Mouse (Mus musculus): ENCODE measurements around the gene Pop7. TPM values are rescaled to one million over a fixed set of nuclear protein-coding genes. Genes with fewer than 3 reads are reported as not detected.

Gene Pop7
- polyA plus RNA-seq (2015; fragmentation: Nextera tagmentation; extraction: Ambion mirVana), result 46.4 and 48.1 TPM in 2 replicates

GRCm38 (mm10) chr5:137501709-137502666, at the start of gene Pop7:
Pop7 (minus strand) TSS chr5:137502518.
- no peaks in the 10 kb centered on the region for H3K27me3 ChIP-seq (ENCODE audit: control insufficient read depth, insufficient read depth, low read length)
- H3K36me3 ChIP-seq (ENCODE audit: control insufficient read depth, insufficient read depth, low read length), result no peaks in the 10 kb centered on the region
- no peaks in the 10 kb centered on the region for H3K9me3 ChIP-seq (replicated peaks; ENCODE audit: control insufficient read depth, low read length)
- ATAC-seq (ENCODE audit: insufficient read depth, low FRiP score), result peak; percentile 97
- H3K9ac ChIP-seq (ENCODE audit: low read length), result peak within 1 kb of the TSS; percentile 88
- H3K27ac ChIP-seq (ENCODE audit: low read length), result peak within 1 kb of the TSS; percentile 99
- H3K4me3 ChIP-seq (replicated peaks; ENCODE audit: low read length), result peak within 1 kb of the TSS; percentile 86
- 2% methylated on average over 64 of the region's 64 CpGs for WGBS
- peaks cover 15% of the 10 kb centered on the region for H3K4me1 ChIP-seq (ENCODE audit: control insufficient read depth, insufficient read depth, low read length)
- peak within 1 kb of the TSS; percentile 97 for H3K4me2 ChIP-seq (ENCODE audit: low read depth, low read length)

DNA sequence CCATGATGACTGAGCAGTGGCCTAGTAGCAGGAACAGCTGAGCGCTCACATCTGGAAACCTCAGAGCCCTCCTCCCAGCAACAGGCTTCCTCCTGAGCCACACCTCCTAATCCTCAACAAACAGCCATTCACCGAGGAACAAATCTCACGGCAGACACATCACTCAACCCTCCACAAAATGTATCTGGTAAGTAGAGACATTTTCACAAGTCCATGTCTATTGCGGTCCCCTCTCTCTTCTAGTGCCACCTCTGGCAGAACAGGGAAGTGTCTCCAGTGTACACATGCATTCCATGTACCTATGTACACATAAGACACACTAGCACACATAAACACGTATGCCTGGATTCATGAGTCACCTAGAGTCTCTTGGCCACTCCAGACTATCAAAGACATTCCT, 48.8 kb upstream of the Pop7 start:
- no peak overlapping the region for H3K9ac ChIP-seq (ENCODE audit: low read length)
- peaks cover 6% of the 10 kb centered on the region; the same call in 1 of the 2 replicates for H3K4me1 ChIP-seq (ENCODE audit: control insufficient read depth, insufficient read depth, low read length)
- no peaks in the 10 kb centered on the region for H3K36me3 ChIP-seq (ENCODE audit: control insufficient read depth, insufficient read depth, low read length)
- H3K27me3 ChIP-seq (ENCODE audit: control insufficient read depth, insufficient read depth, low read length), result peaks cover 7% of the 10 kb centered on the region
- no peak overlapping the region for H3K4me2 ChIP-seq (ENCODE audit: low read depth, low read length)
- ATAC-seq (ENCODE audit: insufficient read depth, low FRiP score), result no peak
- H3K4me3 ChIP-seq (replicated peaks; ENCODE audit: low read length), result no peak overlapping the region
- no peak overlapping the region for H3K27ac ChIP-seq (ENCODE audit: low read length)
- 61% methylated on average over 5 of the region's 5 CpGs for WGBS
- no peaks in the 10 kb centered on the region for H3K9me3 ChIP-seq (replicated peaks; ENCODE audit: control insufficient read depth, low read length)

DNA sequence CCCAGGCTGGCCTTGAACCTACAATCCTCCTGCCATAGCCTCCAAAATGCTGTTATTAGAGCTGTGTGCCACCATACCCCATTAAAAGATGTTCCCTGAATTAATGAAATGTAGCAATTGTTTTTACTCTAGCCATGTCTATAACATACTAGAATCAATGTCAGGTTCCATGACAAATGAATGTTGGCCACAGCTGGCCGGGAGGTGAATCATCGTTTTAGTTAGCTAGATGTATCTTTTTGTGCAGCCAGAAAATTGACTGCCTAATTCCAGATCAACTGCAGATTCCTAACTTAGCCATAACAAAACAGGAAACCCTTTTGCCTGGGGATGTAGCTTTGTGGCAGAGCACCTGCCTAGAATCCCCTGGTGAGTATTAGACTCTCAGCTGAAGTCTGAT, 47.5 kb upstream of the Pop7 start:
- Histone ChIP-seq H3K4me2 (ENCODE audit: low read depth, low read length) (no peak overlapping the region), H3K9me3 (replicated peaks; ENCODE audit: control insufficient read depth, low read length) (no peaks in the 10 kb centered on the region), H3K27me3 (ENCODE audit: control insufficient read depth, insufficient read depth, low read length) (peaks cover 7% of the 10 kb centered on the region), H3K27ac (ENCODE audit: low read length) (no peak overlapping the region), H3K4me1 (ENCODE audit: control insufficient read depth, insufficient read depth, low read length) (peaks cover 6% of the 10 kb centered on the region; the same call in 1 of the 2 replicates), H3K9ac (ENCODE audit: low read length) (no peak overlapping the region), H3K36me3 (ENCODE audit: control insufficient read depth, insufficient read depth, low read length) (no peaks in the 10 kb centered on the region), H3K4me3 (replicated peaks; ENCODE audit: low read length) (no peak overlapping the region)
- ATAC-seq (ENCODE audit: insufficient read depth, low FRiP score), result no peak
- 68% methylated on average over 2 of the region's 2 CpGs for WGBS

DNA sequence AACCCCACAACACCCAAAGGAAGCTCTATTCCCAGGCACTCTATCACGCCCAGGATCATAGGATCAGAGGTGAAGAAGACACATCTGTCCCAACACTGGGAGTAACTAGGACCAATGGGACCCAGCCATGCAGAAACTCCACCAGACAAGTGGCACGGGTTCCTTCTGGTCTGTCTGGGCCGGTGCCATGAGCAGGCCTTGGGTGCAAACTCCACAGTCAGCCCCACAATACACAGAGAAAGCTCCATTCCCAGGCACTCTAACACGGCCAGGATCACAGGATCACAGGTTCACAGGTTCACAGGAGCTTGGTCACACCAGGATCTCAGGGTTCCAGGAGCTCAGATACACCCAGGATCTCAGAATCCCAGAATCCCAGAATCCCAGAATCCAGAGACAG, 43.3 kb upstream of the Pop7 start:
- H3K36me3 ChIP-seq (ENCODE audit: control insufficient read depth, insufficient read depth, low read length), result no peaks in the 10 kb centered on the region
- H3K27me3 ChIP-seq (ENCODE audit: control insufficient read depth, insufficient read depth, low read length), result no peaks in the 10 kb centered on the region
- ATAC-seq (ENCODE audit: insufficient read depth, low FRiP score), result no peak
- H3K9ac ChIP-seq (ENCODE audit: low read length), result no peak overlapping the region
- no peaks in the 10 kb centered on the region for H3K4me1 ChIP-seq (ENCODE audit: control insufficient read depth, insufficient read depth, low read length)
- 69% methylated on average over 4 of the region's 4 CpGs for WGBS
- no peak overlapping the region for H3K4me2 ChIP-seq (ENCODE audit: low read depth, low read length)
- H3K9me3 ChIP-seq (replicated peaks; ENCODE audit: control insufficient read depth, low read length), result no peaks in the 10 kb centered on the region
- no peak overlapping the region for H3K4me3 ChIP-seq (replicated peaks; ENCODE audit: low read length)
- H3K27ac ChIP-seq (ENCODE audit: low read length), result no peak overlapping the region

GRCm38 (mm10) chr5:137544926-137545325, 42.6 kb upstream of the Pop7 start:
- H3K4me1 ChIP-seq (ENCODE audit: control insufficient read depth, insufficient read depth, low read length), result no peaks in the 10 kb centered on the region
- WGBS, result 59% methylated on average over 6 of the region's 6 CpGs
- ATAC-seq (ENCODE audit: insufficient read depth, low FRiP score), result no peak

GRCm38 (mm10) chr5:137541768-137542540, 39.6 kb upstream of the Pop7 start:
- 65% methylated on average over 5 of the region's 5 CpGs for WGBS
- Histone ChIP-seq H3K27me3 (ENCODE audit: control insufficient read depth, insufficient read depth, low read length) (no peaks in the 10 kb centered on the region), H3K36me3 (ENCODE audit: control insufficient read depth, insufficient read depth, low read length) (no peaks in the 10 kb centered on the region), H3K27ac (ENCODE audit: low read length) (no peak overlapping the region), H3K4me2 (ENCODE audit: low read depth, low read length) (no peak overlapping the region), H3K9me3 (replicated peaks; ENCODE audit: control insufficient read depth, low read length) (no peaks in the 10 kb centered on the region), H3K9ac (ENCODE audit: low read length) (no peak overlapping the region), H3K4me1 (ENCODE audit: control insufficient read depth, insufficient read depth, low read length) (no peaks in the 10 kb centered on the region), H3K4me3 (replicated peaks; ENCODE audit: low read length) (no peak overlapping the region)
- ATAC-seq (ENCODE audit: insufficient read depth, low FRiP score), result no peak

More at GRCm38 (mm10) chr5:137544926-137545325, 42.6 kb upstream of the Pop7 start:
- no peak overlapping the region for H3K4me2 ChIP-seq (ENCODE audit: low read depth, low read length)
- no peaks in the 10 kb centered on the region for H3K9me3 ChIP-seq (replicated peaks; ENCODE audit: control insufficient read depth, low read length)
- H3K27ac ChIP-seq (ENCODE audit: low read length), result no peak overlapping the region
- H3K27me3 ChIP-seq (ENCODE audit: control insufficient read depth, insufficient read depth, low read length), result no peaks in the 10 kb centered on the region
- H3K9ac ChIP-seq (ENCODE audit: low read length), result no peak overlapping the region
- no peak overlapping the region for H3K4me3 ChIP-seq (replicated peaks; ENCODE audit: low read length)
- H3K36me3 ChIP-seq (ENCODE audit: control insufficient read depth, insufficient read depth, low read length), result no peaks in the 10 kb centered on the region

GRCm38 (mm10) chr5:137540991-137541390, 38.7 kb upstream of the Pop7 start:
- H3K9me3 ChIP-seq (replicated peaks; ENCODE audit: control insufficient read depth, low read length), result no peaks in the 10 kb centered on the region
- H3K4me1 ChIP-seq (ENCODE audit: control insufficient read depth, insufficient read depth, low read length), result no peaks in the 10 kb centered on the region
- no peak overlapping the region for H3K4me2 ChIP-seq (ENCODE audit: low read depth, low read length)
- no peak for ATAC-seq (ENCODE audit: insufficient read depth, low FRiP score)
- H3K36me3 ChIP-seq (ENCODE audit: control insufficient read depth, insufficient read depth, low read length), result no peaks in the 10 kb centered on the region
- WGBS, result 68% methylated on average over 6 of the region's 6 CpGs
- H3K9ac ChIP-seq (ENCODE audit: low read length), result no peak overlapping the region
- H3K27me3 ChIP-seq (ENCODE audit: control insufficient read depth, insufficient read depth, low read length), result no peaks in the 10 kb centered on the region
- H3K4me3 ChIP-seq (replicated peaks; ENCODE audit: low read length), result no peak overlapping the region
- H3K27ac ChIP-seq (ENCODE audit: low read length), result no peak overlapping the region

DNA sequence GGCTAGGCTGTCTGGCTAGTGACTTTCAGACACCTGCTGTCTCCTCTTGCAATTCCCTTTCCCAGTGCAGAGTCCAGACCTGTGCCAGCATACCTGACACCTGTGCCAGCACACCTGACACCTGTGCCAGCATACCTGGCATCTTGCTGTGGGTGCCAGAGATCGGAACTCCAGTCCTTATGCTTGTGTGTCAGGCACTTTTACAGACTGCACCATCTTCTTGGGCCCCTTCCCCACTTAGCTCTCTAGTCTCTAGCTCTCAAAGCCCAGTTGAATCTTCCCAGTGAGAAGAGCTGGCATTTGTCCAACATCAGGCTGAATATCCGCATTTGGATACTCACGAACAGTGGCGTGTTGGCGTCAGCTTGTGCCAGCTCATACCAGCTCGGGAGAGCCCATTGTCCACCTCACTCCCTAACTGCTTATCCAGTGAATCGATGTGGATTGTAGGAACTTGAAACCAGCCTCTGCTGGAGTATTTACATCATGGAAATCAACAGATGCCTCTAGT, 37.0 kb upstream of the Pop7 start:
- H3K36me3 ChIP-seq (ENCODE audit: control insufficient read depth, insufficient read depth, low read length), result no peaks in the 10 kb centered on the region
- H3K4me2 ChIP-seq (ENCODE audit: low read depth, low read length), result no peak overlapping the region
- H3K4me3 ChIP-seq (replicated peaks; ENCODE audit: low read length), result no peak overlapping the region
- H3K9ac ChIP-seq (ENCODE audit: low read length), result no peak overlapping the region
- H3K27me3 ChIP-seq (ENCODE audit: control insufficient read depth, insufficient read depth, low read length), result no peaks in the 10 kb centered on the region
- no peak for ATAC-seq (ENCODE audit: insufficient read depth, low FRiP score)
- no peaks in the 10 kb centered on the region for H3K4me1 ChIP-seq (ENCODE audit: control insufficient read depth, insufficient read depth, low read length)
- no peaks in the 10 kb centered on the region for H3K9me3 ChIP-seq (replicated peaks; ENCODE audit: control insufficient read depth, low read length)
- WGBS, result 48% methylated on average over 7 of the region's 7 CpGs
- no peak overlapping the region for H3K27ac ChIP-seq (ENCODE audit: low read length)

DNA sequence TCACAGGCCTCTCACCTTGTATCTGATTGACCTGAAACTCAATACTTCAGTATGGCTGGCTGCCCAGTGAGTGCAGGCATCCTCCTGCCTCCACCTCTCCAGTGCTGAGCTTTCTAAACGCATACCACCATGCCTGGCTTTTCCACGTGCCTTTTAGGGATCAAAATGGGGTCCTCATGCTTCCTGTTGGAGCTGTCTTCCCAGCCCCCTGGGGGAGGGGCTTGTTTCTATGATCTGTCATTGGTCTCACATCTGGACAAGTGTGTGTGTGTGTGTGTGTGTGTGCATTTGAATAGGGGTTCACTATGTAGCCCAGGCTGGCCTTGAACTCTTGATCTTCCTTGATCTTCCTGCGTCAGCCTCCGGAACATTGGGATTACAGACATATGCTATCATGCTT, 35.1 kb upstream of the Pop7 start:
- no peaks in the 10 kb centered on the region for H3K27me3 ChIP-seq (ENCODE audit: control insufficient read depth, insufficient read depth, low read length)
- 53% methylated on average over 4 of the region's 4 CpGs for WGBS
- H3K4me3 ChIP-seq (replicated peaks; ENCODE audit: low read length), result no peak overlapping the region
- no peaks in the 10 kb centered on the region for H3K9me3 ChIP-seq (replicated peaks; ENCODE audit: control insufficient read depth, low read length)
- ATAC-seq (ENCODE audit: insufficient read depth, low FRiP score), result no peak
- H3K4me2 ChIP-seq (ENCODE audit: low read depth, low read length), result no peak overlapping the region
- no peak overlapping the region for H3K9ac ChIP-seq (ENCODE audit: low read length)
- peaks cover 4% of the 10 kb centered on the region; the same call in 1 of the 2 replicates for H3K4me1 ChIP-seq (ENCODE audit: control insufficient read depth, insufficient read depth, low read length)
- no peak overlapping the region for H3K27ac ChIP-seq (ENCODE audit: low read length)
- H3K36me3 ChIP-seq (ENCODE audit: control insufficient read depth, insufficient read depth, low read length), result no peaks in the 10 kb centered on the region
